Mouse (Mus musculus) left cerebral cortex, adult 2 months (tissue): Measurements from ENCODE around the gene Appbp2. TPM values are rescaled to one million over a fixed set of nuclear protein-coding genes. Genes with fewer than 3 reads are reported as not detected.

ENCODE experiments used
- DNase-seq, 2 experiments: peaks; one replicate each; pipeline ENCODE4 v3.0.0; 2021 to 2022; ENCODE audit warnings: low spot score in 2 of 2, mixed read lengths in 1 of 2; ENCODE audit errors: extremely low spot score in 1 of 2
- H3K27ac ChIP-seq: fragments of 200-600 bp; 2 replicates; pipeline ENCODE4 v1.8.1; 2022
- H3K4me3 ChIP-seq: fragments of 200-600 bp; 2 replicates; pipeline ENCODE4 v1.8.1; 2022
- CTCF ChIP-seq: fragments of 200-600 bp; IDR thresholded peaks from 2 replicates; pipeline ENCODE4 v1.8.1; 2022; ENCODE audit warnings: antibody characterized with exemption, mild to moderate bottlenecking, moderate library complexity
- intact Hi-C: fragments of 180-260 bp; cut with DNase I; formaldehyde crosslinking; loops from one replicate; pipeline ENCODE4 v1.15.1; 2025
- total RNA-seq, 2 experiments: library from RNA; stranded (reverse); gene quantifications; 2 replicates each; pipeline ENCODE4 v1.2.3; 2021

Gene Appbp2
- total RNA-seq, 2 experiments from 2014 or later, result 54.4 to 58.1 TPM

- no peak overlapping the region for H3K4me3 ChIP-seq
- DNase-seq, result no peak
- no peak for TF ChIP-seq CTCF
- intact Hi-C loops, result no loop called here
- no peak overlapping the region for H3K27ac ChIP-seq
Observed at GRCm38 (mm10) chr11:85255471-85256027, 20.6 kb upstream of the Appbp2 start.

GRCm38 (mm10) chr11:85253641-85254040 lies 18.7 kb upstream of the Appbp2 start:
- Histone ChIP-seq H3K27ac (peak overlapping the region; percentile 53; the same call in 1 of the 2 replicates), H3K4me3 (no peak overlapping the region)
- intact Hi-C loops, result no loop called here
- no peak for DNase-seq
- TF ChIP-seq CTCF, result no peak

- H3K27ac ChIP-seq, result peak overlapping the region; percentile 53
- intact Hi-C loops, result no loop called here
- TF ChIP-seq CTCF, result no peak
Observed at GRCm38 (mm10) chr11:85253006-85253405, 18.1 kb upstream of the Appbp2 start.

GRCm38 (mm10) chr11:85251955-85252354 lies 17.0 kb upstream of the Appbp2 start:
- Histone ChIP-seq H3K4me3 (no peak overlapping the region), H3K27ac (no peak overlapping the region)
- DNase-seq, result no peak
- intact Hi-C loops, result no loop called here
- TF ChIP-seq CTCF, result no peak

More at GRCm38 (mm10) chr11:85253006-85253405, 18.1 kb upstream of the Appbp2 start:
- no peak overlapping the region for H3K4me3 ChIP-seq
- DNase-seq, result no peak

- intact Hi-C loops, result no loop called here
- DNase-seq, result no peak
- Histone ChIP-seq H3K4me3 (no peak overlapping the region), H3K27ac (no peak overlapping the region)
- TF ChIP-seq CTCF, result no peak
Observed at GRCm38 (mm10) chr11:85250467-85250866, 15.5 kb upstream of the Appbp2 start.

GRCm38 (mm10) chr11:85249338-85249737 lies 14.4 kb upstream of the Appbp2 start:
- DNase-seq, result no peak
- H3K4me3 ChIP-seq, result no peak overlapping the region
- intact Hi-C loops, result no loop called here
- H3K27ac ChIP-seq, result no peak overlapping the region
- TF ChIP-seq CTCF, result no peak

- H3K27ac ChIP-seq, result no peak overlapping the region
- DNase-seq, result no peak
- intact Hi-C loops, result no loop called here
- no peak overlapping the region for H3K4me3 ChIP-seq
- no peak for TF ChIP-seq CTCF
Observed at GRCm38 (mm10) chr11:85248151-85248550, 13.2 kb upstream of the Appbp2 start.

GRCm38 (mm10) chr11:85241226-85241625 lies 6.3 kb upstream of the Appbp2 start:
- no peak for TF ChIP-seq CTCF

GRCm38 (mm10) chr11:85240211-85240610 lies 5.3 kb upstream of the Appbp2 start:
- DNase-seq, result no peak
- intact Hi-C loops, result no loop called here
- no peak for TF ChIP-seq CTCF
- H3K4me3 ChIP-seq, result no peak overlapping the region
- H3K27ac ChIP-seq, result no peak overlapping the region

More at GRCm38 (mm10) chr11:85241226-85241625, 6.3 kb upstream of the Appbp2 start:
- Histone ChIP-seq H3K4me3 (no peak overlapping the region), H3K27ac (no peak overlapping the region)
- intact Hi-C loops, result no loop called here
- DNase-seq, result no peak

- TF ChIP-seq CTCF, result no peak
- peak overlapping the region; percentile 88 for H3K27ac ChIP-seq
- DNase-seq, result peak; percentile 80 to 82
- intact Hi-C loops, result loop anchor here (2.0 kb wide), 1 partner anchor 76 kb away; the partner anchor contains the start of gene Ppm1d
- peak overlapping the region; percentile 88 for H3K4me3 ChIP-seq
Observed at GRCm38 (mm10) chr11:85234363-85234989, 454 bp downstream of the Appbp2 start.

GRCm38 (mm10) chr11:85233676-85234210 lies 1.2 kb downstream of the Appbp2 start:
- H3K4me3 ChIP-seq, result peak overlapping the region; percentile 88
- no peak for TF ChIP-seq CTCF
- no peak for DNase-seq
- intact Hi-C loops, result loop anchor here (2.0 kb wide), 1 partner anchor 77 kb away; the partner anchor contains the start of gene Ppm1d
- peak overlapping the region; percentile 88 for H3K27ac ChIP-seq

GRCm38 (mm10) chr11:85223248-85223647 lies 11.7 kb downstream of the Appbp2 start:
- no peak overlapping the region for H3K4me3 ChIP-seq
- no peak overlapping the region for H3K27ac ChIP-seq
- no peak for DNase-seq
- intact Hi-C loops, result no loop called here
- TF ChIP-seq CTCF, result no peak

GRCm38 (mm10) chr11:85222561-85222960 lies 12.4 kb downstream of the Appbp2 start:
- TF ChIP-seq CTCF, result no peak
- no peak for DNase-seq
- Histone ChIP-seq H3K4me3 (no peak overlapping the region), H3K27ac (no peak overlapping the region)
- intact Hi-C loops, result no loop called here
